Mouse (Mus musculus) embryonic facial prominence, embryonic 11.5 days (tissue): ENCODE measurements at regions not wholly inside any gene's neighbourhood (a gene's known extent, or its start where the extent isn't known, plus 50 kb on each side); places are given as distances from the start of the nearest gene placed in this dataset.
"Not testable (repeated sequence)": the region's sequence is repeated elsewhere in the genome, so short reads cannot be mapped to it uniquely, and the experiment has no call there.

ENCODE experiments used
- ATAC-seq: fragments of 200-750 bp; cut with Nextera tagmentation; replicated peaks from 2 replicates; pipeline ENCODE4 v1.8.0; 2017; ENCODE audit warnings: low read depth; ENCODE audit not compliant: insufficient number of reproducible peaks, low FRiP score, low TSS enrichment
- DNase-seq: peaks from one replicate; pipeline ENCODE4 v3.0.0-alpha.2; 2015; ENCODE audit warnings: low spot score
- H3K27ac ChIP-seq: fragments of 300-500 bp; sonication (generic); replicated peaks from 2 replicates; pipeline ENCODE4 v1.5.1; 2014; ENCODE audit warnings: mild to moderate bottlenecking, low read depth, low read length, control low read depth
- H3K27me3 ChIP-seq: fragments of 300-500 bp; sonication (generic); 2 replicates; pipeline ENCODE4 v1.6.1; 2014; ENCODE audit warnings: mild to moderate bottlenecking, low read length, moderate library complexity, mixed read lengths; ENCODE audit not compliant: control insufficient read depth, insufficient read depth
- H3K36me3 ChIP-seq: fragments of 300-500 bp; sonication (generic); replicated peaks from 2 replicates; pipeline ENCODE4 v1.6.1; 2014; ENCODE audit warnings: low read depth, mild to moderate bottlenecking, low read length, moderate library complexity, mixed read lengths; ENCODE audit not compliant: control insufficient read depth, insufficient read depth
- H3K4me1 ChIP-seq: fragments of 300-500 bp; sonication (generic); 2 replicates; pipeline ENCODE4 v1.6.1; 2014; ENCODE audit warnings: low read length, mixed read lengths; ENCODE audit not compliant: control insufficient read depth, insufficient read depth
- H3K4me2 ChIP-seq: fragments of 300-500 bp; sonication (generic); 2 replicates; pipeline ENCODE4 v1.6.1; 2014; ENCODE audit warnings: low read depth, mild to moderate bottlenecking, control low read depth, low read length, moderate library complexity
- H3K4me3 ChIP-seq: fragments of 300-500 bp; sonication (generic); 2 replicates; pipeline ENCODE4 v1.5.1; 2014; ENCODE audit warnings: low read depth, low read length, control low read depth
- H3K9ac ChIP-seq: fragments of 300-500 bp; sonication (generic); replicated peaks from 2 replicates; pipeline ENCODE4 v1.6.1; 2014; ENCODE audit warnings: mild to moderate bottlenecking, control low read depth, low read length
- H3K9me3 ChIP-seq: fragments of 300-500 bp; sonication (generic); replicated peaks from 2 replicates; pipeline ENCODE4 v1.6.1; 2016; ENCODE audit warnings: mild to moderate bottlenecking, low read length, inconsistent platforms, mixed read lengths; ENCODE audit not compliant: control insufficient read depth
- WGBS: fragments of 180-500 bp; shearing (Covaris S2); extraction: QIAGEN DNeasy Blood & Tissue Kit; methylation state at CpG from one replicate; pipeline ENCODE4 v1.1.7; 2014; 5-methylcytosine and 5-hydroxymethylcytosine counted together

GRCm38 (mm10) chr3:22681999-22682648 lies 605.7 kb downstream of the Tbl1xr1 start:
- Histone ChIP-seq H3K9me3 (no peaks in the 10 kb centered on the region), H3K27ac (no peak overlapping the region), H3K4me3 (no peak overlapping the region), H3K4me2 (no peak overlapping the region), H3K4me1 (no peaks in the 10 kb centered on the region), H3K27me3 (no peaks in the 10 kb centered on the region), H3K9ac (no peak overlapping the region), H3K36me3 (no peaks in the 10 kb centered on the region)
- DNase-seq (no peak), ATAC-seq (peak; percentile 59)
- WGBS = 89% methylated on average over 1 of the region's 1 CpGs

DNA sequence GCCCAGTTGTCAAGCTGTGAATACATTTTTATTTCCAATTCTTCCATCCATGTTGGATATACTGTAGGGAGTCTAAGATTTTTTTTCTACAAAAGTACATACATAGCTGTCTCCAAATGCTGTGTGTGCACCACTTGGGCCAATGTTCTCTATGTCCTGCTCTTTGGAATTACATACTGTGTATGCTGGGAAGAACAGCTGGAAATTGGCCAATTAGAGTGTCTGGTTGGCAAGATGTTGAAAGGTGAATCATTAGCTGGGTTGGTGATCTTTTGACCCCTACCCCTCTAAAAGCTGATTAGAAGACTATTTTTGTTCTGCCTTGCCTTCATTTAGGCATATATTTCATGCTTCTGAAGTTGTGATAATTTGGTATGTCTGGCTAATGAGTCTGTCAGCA lies 622.9 kb downstream of the Tbl1xr1 start:
- ATAC-seq (no peak), DNase-seq (no peak)
- Histone ChIP-seq H3K4me1 (no peaks in the 10 kb centered on the region), H3K4me3 (no peak overlapping the region), H3K27ac (no peak overlapping the region), H3K27me3 (no peaks in the 10 kb centered on the region), H3K9me3 (no peaks in the 10 kb centered on the region; the same call in 1 of the 2 replicates), H3K4me2 (no peak overlapping the region), H3K9ac (no peak overlapping the region), H3K36me3 (no peaks in the 10 kb centered on the region)

DNA sequence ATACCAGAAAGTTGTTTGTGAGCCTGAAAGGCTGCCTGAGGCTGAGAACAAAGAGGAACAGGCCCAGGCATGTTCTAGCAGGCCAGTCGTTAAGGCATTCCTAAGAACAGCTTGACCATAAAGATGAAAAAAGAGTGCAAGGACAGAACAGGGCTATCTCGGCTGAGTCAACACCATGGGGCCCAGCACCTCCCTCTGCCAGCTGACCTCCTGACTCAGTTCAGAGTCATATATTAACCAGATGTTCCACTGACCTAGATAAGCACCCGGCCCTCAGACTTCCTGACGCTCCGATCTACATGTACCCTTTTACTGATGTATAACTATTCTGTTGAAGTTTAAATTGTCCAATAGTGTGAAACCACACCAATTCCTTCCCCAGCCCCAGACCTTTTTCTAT lies 625.0 kb downstream of the Tbl1xr1 start:
- ATAC-seq, H3K27ac ChIP-seq, H3K4me2 ChIP-seq, H3K4me1 ChIP-seq, H3K4me3 ChIP-seq, DNase-seq, H3K36me3 ChIP-seq, H3K9me3 ChIP-seq, H3K27me3 ChIP-seq, H3K9ac ChIP-seq: not testable (repeated sequence)
- 90% methylated on average over 5 of the region's 5 CpGs for WGBS

GRCm38 (mm10) chr3:22705673-22706072 lies 629.2 kb downstream of the Tbl1xr1 start:
- WGBS = 79% methylated on average over 13 of the region's 17 CpGs

GRCm38 (mm10) chr3:22745026-22745425 lies 668.6 kb downstream of the Tbl1xr1 start:
- Histone ChIP-seq H3K4me2 (no peak overlapping the region), H3K9me3 (no peaks in the 10 kb centered on the region), H3K9ac (no peak overlapping the region), H3K27ac (no peak overlapping the region), H3K4me1 (no peaks in the 10 kb centered on the region), H3K27me3 (no peaks in the 10 kb centered on the region), H3K4me3 (no peak overlapping the region), H3K36me3 (no peaks in the 10 kb centered on the region)
- no peak for DNase-seq
- ATAC-seq = no peak

More at GRCm38 (mm10) chr3:22705673-22706072, 629.2 kb downstream of the Tbl1xr1 start:
- DNase-seq (no peak), ATAC-seq (no peak)
- Histone ChIP-seq H3K9ac (no peak overlapping the region), H3K4me1 (no peaks in the 10 kb centered on the region), H3K27ac (no peak overlapping the region), H3K27me3 (no peaks in the 10 kb centered on the region), H3K4me2 (no peak overlapping the region), H3K4me3 (no peak overlapping the region), H3K36me3 (no peaks in the 10 kb centered on the region), H3K9me3 (no peaks in the 10 kb centered on the region; the same call in 1 of the 2 replicates)
